Mouse (Mus musculus): ENCODE measurements around the gene Ets1. TPM values are rescaled to one million over a fixed set of nuclear protein-coding genes. Genes with fewer than 3 reads are reported as not detected.

Ets1 gene
- total RNA-seq, 2 experiments from 2014 or later: 10.6 to 11.3 TPM

- DNase-seq: no peak
These were observed 19.2 kb upstream of the Ets1 start for GRCm38 (mm10) chr9:32616516-32617429.

- no peak for DNase-seq
These were observed 18.6 kb upstream of the Ets1 start for GRCm38 (mm10) chr9:32617430-32617768.

GRCm38 (mm10) chr9:32618544-32619120 is 17.4 kb upstream of the Ets1 start:
- DNase-seq: no peak

GRCm38 (mm10) chr9:32619661-32620060 is 16.4 kb upstream of the Ets1 start:
- no peak for DNase-seq

GRCm38 (mm10) chr9:32620446-32620845 is 15.6 kb upstream of the Ets1 start:
- DNase-seq: no peak

- DNase-seq: no peak
These were observed 6.5 kb upstream of the Ets1 start for GRCm38 (mm10) chr9:32629385-32629981.

- DNase-seq: no peak
These were observed 4.7 kb upstream of the Ets1 start for GRCm38 (mm10) chr9:32631341-32631740.

GRCm38 (mm10) chr9:32632237-32632636 is 3.8 kb upstream of the Ets1 start:
- DNase-seq: no peak

- no peak for DNase-seq
These were observed 9.0 kb downstream of the Ets1 start for GRCm38 (mm10) chr9:32644981-32645380.

GRCm38 (mm10) chr9:32645475-32645874 is 9.5 kb downstream of the Ets1 start:
- no peak for DNase-seq

GRCm38 (mm10) chr9:32646539-32647258 is 10.7 kb downstream of the Ets1 start:
- no peak for DNase-seq

GRCm38 (mm10) chr9:32647506-32648250 is 11.7 kb downstream of the Ets1 start:
- no peak for DNase-seq

GRCm38 (mm10) chr9:32648286-32648685 is 12.3 kb downstream of the Ets1 start:
- DNase-seq: no peak

GRCm38 (mm10) chr9:32650738-32651137 is 14.7 kb downstream of the Ets1 start:
- DNase-seq: no peak

- no peak for DNase-seq
These were observed 16.1 kb downstream of the Ets1 start for GRCm38 (mm10) chr9:32652112-32652511.

- DNase-seq: no peak
These were observed 18.3 kb downstream of the Ets1 start for GRCm38 (mm10) chr9:32654305-32654704.

- no peak for DNase-seq
These were observed 20.4 kb downstream of the Ets1 start for GRCm38 (mm10) chr9:32656351-32656844.

- DNase-seq: no peak
These were observed 21.1 kb downstream of the Ets1 start for GRCm38 (mm10) chr9:32657124-32657523.

GRCm38 (mm10) chr9:32660406-32660960 is 24.5 kb downstream of the Ets1 start:
- no peak for DNase-seq

GRCm38 (mm10) chr9:32661071-32661470 is 25.1 kb downstream of the Ets1 start:
- no peak for DNase-seq

GRCm38 (mm10) chr9:32661561-32661960 is 25.5 kb downstream of the Ets1 start:
- no peak for DNase-seq

All from layer of hippocampus, postnatal 36 days (tissue).